Mouse (Mus musculus): ENCODE measurements around the gene Odr4.

Gene Odr4

GRCm38 (mm10) chr1:150392638-150393487, at the start of gene Odr4, which contains the start of gene Tpr:
Gene Odr4, minus strand, starts transcription at chr1:150393080.
Gene Tpr, plus strand, starts transcription at chr1:150392838.
- in situ Hi-C loops (cut with MboI; ENCODE audit: unreplicated experiment in 2 of 2) = loop anchor here in 1 of 2 experiments (5.0 kb wide), 1 partner anchor 949 kb away; the partner anchor contains the start of gene Ivns1abp

- in situ Hi-C loops (cut with MboI; ENCODE audit: unreplicated experiment in 2 of 2) = loop anchor here (5.0 to 10.0 kb wide), 2 partner anchors 34 to 1353 kb away; no protein-coding TSS in a partner anchor
Measured at GRCm38 (mm10) chr1:150441731-150442130, 48.9 kb upstream of the Odr4 start.

GRCm38 (mm10) chr1:150438641-150439040, 45.8 kb upstream of the Odr4 start:
- in situ Hi-C loops (cut with MboI; ENCODE audit: unreplicated experiment in 2 of 2) = loop anchor here in 1 of 2 experiments (10.0 kb wide), 1 partner anchor 1356 kb away; no protein-coding TSS in a partner anchor

- in situ Hi-C loops (cut with MboI; ENCODE audit: unreplicated experiment in 2 of 2) = loop anchor here in 1 of 2 experiments (10.0 kb wide), 2 partner anchors 929 to 1019 kb away; no protein-coding TSS in a partner anchor
Measured at GRCm38 (mm10) chr1:150426216-150426615, 33.3 kb upstream of the Odr4 start.

GRCm38 (mm10) chr1:150425665-150426064, 32.8 kb upstream of the Odr4 start:
- in situ Hi-C loops (cut with MboI; ENCODE audit: unreplicated experiment in 2 of 2) = loop anchor here in 1 of 2 experiments (10.0 kb wide), 2 partner anchors 929 to 1019 kb away; no protein-coding TSS in a partner anchor

GRCm38 (mm10) chr1:150418426-150418825, 25.5 kb upstream of the Odr4 start:
- in situ Hi-C loops (cut with MboI; ENCODE audit: unreplicated experiment in 2 of 2) = loop anchor here in 1 of 2 experiments (10.0 kb wide), 1 partner anchor 1016 kb away; no protein-coding TSS in a partner anchor

- in situ Hi-C loops (cut with MboI; ENCODE audit: unreplicated experiment in 2 of 2) = loop anchor here in 1 of 2 experiments (10.0 kb wide), 1 partner anchor 1019 kb away; no protein-coding TSS in a partner anchor
Measured at GRCm38 (mm10) chr1:150416006-150416405, 23.1 kb upstream of the Odr4 start.

- in situ Hi-C loops (cut with MboI; ENCODE audit: unreplicated experiment in 2 of 2) = loop anchor here (5.0 to 10.0 kb wide), 3 partner anchors 32 to 1375 kb away; no protein-coding TSS in a partner anchor
Measured at GRCm38 (mm10) chr1:150409996-150410395, 17.1 kb upstream of the Odr4 start.

- in situ Hi-C loops (cut with MboI; ENCODE audit: unreplicated experiment in 2 of 2) = loop anchor here (5.0 to 10.0 kb wide), 2 partner anchors 35 to 1378 kb away; no protein-coding TSS in a partner anchor
Measured at GRCm38 (mm10) chr1:150407285-150407684, 14.4 kb upstream of the Odr4 start.

GRCm38 (mm10) chr1:150404555-150404954, 11.7 kb upstream of the Odr4 start:
- in situ Hi-C loops (cut with MboI; ENCODE audit: unreplicated experiment in 2 of 2) = loop anchor here in 1 of 2 experiments (10.0 kb wide), 1 partner anchor 1380 kb away; no protein-coding TSS in a partner anchor

- in situ Hi-C loops (cut with MboI; ENCODE audit: unreplicated experiment in 2 of 2) = loop anchor here in 1 of 2 experiments (10.0 kb wide), 1 partner anchor 1381 kb away; no protein-coding TSS in a partner anchor
Measured at GRCm38 (mm10) chr1:150403914-150404313, 11.0 kb upstream of the Odr4 start.

GRCm38 (mm10) chr1:150396001-150396400, 3.1 kb upstream of the Odr4 start:
- in situ Hi-C loops (cut with MboI; ENCODE audit: unreplicated experiment in 2 of 2) = no loop called here

- in situ Hi-C loops (cut with MboI; ENCODE audit: unreplicated experiment in 2 of 2) = loop anchor here in 1 of 2 experiments (5.0 kb wide), 1 partner anchor 949 kb away; the partner anchor contains the start of gene Ivns1abp
Measured at GRCm38 (mm10) chr1:150393488-150393852, 590 bp upstream of the Odr4 start.

- in situ Hi-C loops (cut with MboI; ENCODE audit: unreplicated experiment in 2 of 2) = loop anchor here in 1 of 2 experiments (5.0 kb wide), 1 partner anchor 950 kb away; the partner anchor contains the start of gene Ivns1abp
Measured at GRCm38 (mm10) chr1:150391931-150392637, 796 bp downstream of the Odr4 start.

- in situ Hi-C loops (cut with MboI; ENCODE audit: unreplicated experiment in 2 of 2) = loop anchor here (5.0 kb wide), 2 partner anchors 552 to 953 kb away; partner anchors contain the start of gene Ivns1abp (in 1 of the 2)
Measured at GRCm38 (mm10) chr1:150389390-150390129, 3.3 kb downstream of the Odr4 start.

- in situ Hi-C loops (cut with MboI; ENCODE audit: unreplicated experiment in 2 of 2) = loop anchor here in 1 of 2 experiments (5.0 kb wide), 1 partner anchor 550 kb away; no protein-coding TSS in a partner anchor
Measured at GRCm38 (mm10) chr1:150387572-150387971, 5.3 kb downstream of the Odr4 start.

GRCm38 (mm10) chr1:150384138-150384537, 8.7 kb downstream of the Odr4 start:
- in situ Hi-C loops (cut with MboI; ENCODE audit: unreplicated experiment in 2 of 2) = no loop called here

- in situ Hi-C loops (cut with MboI; ENCODE audit: unreplicated experiment in 2 of 2) = loop anchor here in 1 of 2 experiments (5.0 to 10.0 kb wide), 2 partner anchors 69 to 537 kb away; no protein-coding TSS in a partner anchor
Measured at GRCm38 (mm10) chr1:150374247-150374646, 18.6 kb downstream of the Odr4 start.

- in situ Hi-C loops (cut with MboI; ENCODE audit: unreplicated experiment in 2 of 2) = loop anchor here in 1 of 2 experiments (5.0 to 10.0 kb wide), 2 partner anchors 68 to 536 kb away; no protein-coding TSS in a partner anchor
Measured at GRCm38 (mm10) chr1:150372895-150373294, 20.0 kb downstream of the Odr4 start.

All from v-Abl transformed pro-B cells (cell line).